Comparison of ENCODE assay signal across 8 mouse cellular contexts in genomic region chr10:75859786-75860470, GRCm38 (mm10). TPM values are rescaled to one million over a fixed set of nuclear protein-coding genes. Genes with fewer than 3 reads are reported as not detected.
DNase-seq lines count a peak whose midpoint lies in the region; ATAC-seq and TF ChIP-seq lines count a peak whose summit lies in the region.
"Not testable (repeated sequence)": the region's sequence is repeated elsewhere in the genome, so short reads cannot be mapped to it uniquely, and the experiment has no call there.

Mif (minus strand) TSS chr10:75860240.

- not testable (repeated sequence) for H3K9me3 ChIP-seq in forebrain, embryonic 11.5 days (ENCODE audit: control insufficient read depth, low read length); heart, embryonic 16.5 days (replicated peaks; ENCODE audit: control insufficient read depth, low read length); liver, embryonic 16.5 days (replicated peaks; ENCODE audit: control insufficient read depth, low read length); neural tube, embryonic 13.5 days

- peak within 1 kb of the TSS; percentile 93 for H3K9ac ChIP-seq in forebrain, embryonic 11.5 days (ENCODE audit: low read length)
- peak within 1 kb of the TSS; percentile 84 for H3K9ac ChIP-seq in heart, embryonic 16.5 days (ENCODE audit: low read length)
- H3K9ac ChIP-seq in liver, embryonic 16.5 days (ENCODE audit: low read depth, low read length), result peak within 1 kb of the TSS; percentile 78
- H3K9ac ChIP-seq in neural tube, embryonic 13.5 days, result peak within 1 kb of the TSS; percentile 93

- H3K4me2 ChIP-seq in forebrain, embryonic 11.5 days (ENCODE audit: low read depth, low read length, severe bottlenecking), result peak within 1 kb of the TSS; percentile 78
- peak within 1 kb of the TSS; percentile 83 for H3K4me2 ChIP-seq in heart, embryonic 16.5 days (ENCODE audit: low read depth, low read length)
- peak within 1 kb of the TSS; percentile 85 for H3K4me2 ChIP-seq in liver, embryonic 16.5 days (ENCODE audit: low read depth, low read length)
- peak within 1 kb of the TSS; percentile 71 for H3K4me2 ChIP-seq in neural tube, embryonic 13.5 days

- TF ChIP-seq POLR2A in testis, adult 2 months (IDR thresholded peaks at IDR 0.05; ENCODE audit: control insufficient read depth, low read depth, low read length), result peak; percentile 89

- peak; percentile 97 for ATAC-seq in forebrain, embryonic 11.5 days (replicated peaks; ENCODE audit: low FRiP score)
- peak; percentile 97 for ATAC-seq in heart, embryonic 16.5 days (replicated peaks; ENCODE audit: extremely low read depth, insufficient read depth, low FRiP score)
- ATAC-seq in liver, embryonic 16.5 days (ENCODE audit: low read depth), result peak; percentile 94
- peak; percentile 97 for ATAC-seq in neural tube, embryonic 13.5 days (ENCODE audit: low read depth)

- H3K4me3 ChIP-seq in forebrain, embryonic 11.5 days (ENCODE audit: low read depth, low read length), result peak within 1 kb of the TSS; percentile 68
- H3K4me3 ChIP-seq in heart, embryonic 16.5 days (ENCODE audit: low read length), result peak within 1 kb of the TSS; percentile 61
- H3K4me3 ChIP-seq in liver, embryonic 16.5 days (ENCODE audit: low read depth, low read length), result peak within 1 kb of the TSS; percentile 72
- H3K4me3 ChIP-seq in neural tube, embryonic 13.5 days, result peak within 1 kb of the TSS; percentile 79
- peak within 1 kb of the TSS; percentile 92 for H3K4me3 ChIP-seq in testis, adult 2 months (ENCODE audit: control insufficient read depth, low read depth, low read length)

- H3K27ac ChIP-seq in forebrain, embryonic 11.5 days (ENCODE audit: low read depth, low read length), result peak within 1 kb of the TSS; percentile 79
- H3K27ac ChIP-seq in heart, embryonic 16.5 days (ENCODE audit: low read length), result peak within 1 kb of the TSS; percentile 93
- peak within 1 kb of the TSS; percentile 90 for H3K27ac ChIP-seq in liver, embryonic 16.5 days (ENCODE audit: low read length)
- H3K27ac ChIP-seq in neural tube, embryonic 13.5 days (replicated peaks), result peak within 1 kb of the TSS; percentile 97
- H3K27ac ChIP-seq in testis, adult 2 months (ENCODE audit: control insufficient read depth, insufficient read depth, low read depth, low read length), result peak within 1 kb of the TSS; percentile 86

- DNase-seq in CD8-positive naive resting alpha-beta T cell, adult 2 months (ENCODE audit: low read depth in 2 of 2, low spot score in 2 of 2), result peak; percentile 78 to 87
- peak; percentile 82 for DNase-seq in c-Kit-positive CD71-negative TER-119-negative erythroid progenitor cells, embryonic 14.5 days (ENCODE audit: low read depth)
- DNase-seq in forebrain, embryonic 11.5 days (ENCODE audit: low spot score), result peak; percentile 97
- peak; percentile 91 to 94 for DNase-seq in kidney, postnatal 4 days

- peaks cover 11% of the 10 kb centered on the region for H3K4me1 ChIP-seq in forebrain, embryonic 11.5 days (replicated peaks; ENCODE audit: control insufficient read depth, insufficient read depth, low read length)
- peaks cover 26% of the 10 kb centered on the region for H3K4me1 ChIP-seq in heart, embryonic 16.5 days (ENCODE audit: control insufficient read depth, insufficient read depth, low read length)
- H3K4me1 ChIP-seq in liver, embryonic 16.5 days (ENCODE audit: control insufficient read depth, low read depth, low read length), result peaks cover 25% of the 10 kb centered on the region
- peaks cover 36% of the 10 kb centered on the region for H3K4me1 ChIP-seq in neural tube, embryonic 13.5 days (replicated peaks)
- H3K4me1 ChIP-seq in testis, adult 2 months (ENCODE audit: control insufficient read depth, insufficient read depth, low read length), result not testable (repeated sequence)

- not testable (repeated sequence) for H3K27me3 ChIP-seq in forebrain, embryonic 11.5 days (ENCODE audit: control insufficient read depth, insufficient read depth, low read length); heart, embryonic 16.5 days (ENCODE audit: control insufficient read depth, insufficient read depth, low read length); liver, embryonic 16.5 days (ENCODE audit: control insufficient read depth, insufficient read depth, low read depth, low read length); neural tube, embryonic 13.5 days; testis, adult 2 months (ENCODE audit: control insufficient read depth, insufficient read depth, low read length)

- not testable (repeated sequence) for H3K36me3 ChIP-seq in forebrain, embryonic 11.5 days (ENCODE audit: control insufficient read depth, insufficient read depth, low read length); liver, embryonic 16.5 days (ENCODE audit: control insufficient read depth, insufficient read depth); testis, adult 2 months (ENCODE audit: control insufficient read depth, insufficient read depth, low read length)
- H3K36me3 ChIP-seq in heart, embryonic 16.5 days (ENCODE audit: control insufficient read depth, insufficient read depth), result peaks cover 14% of the 10 kb centered on the region
- H3K36me3 ChIP-seq in neural tube, embryonic 13.5 days, result peaks cover 20% of the 10 kb centered on the region

- whole genome bisulfite sequencing in forebrain, embryonic 11.5 days, result 0% methylated on average over 39 of the region's 46 CpGs
- WGBS in heart, embryonic 16.5 days, result under 1% methylated on average over 41 of the region's 46 CpGs
- 1% methylated on average over 44 of the region's 46 CpGs for WGBS in liver, embryonic 16.5 days (ENCODE audit: insufficient replicate concordance)
- under 1% methylated on average over 46 of the region's 46 CpGs for WGBS in neural tube, embryonic 13.5 days

- 0 out of 2 replicates have a peak, but pooled peaks have one; percentile 0 for TF ChIP-seq CTCF in testis, adult 2 months (IDR thresholded peaks at IDR 0.05; ENCODE audit: control insufficient read depth, insufficient read depth, insufficient replicate concordance, low read depth, low read length)

RNA-seq across cellular contexts. Expression of gene Mif, which starts in this region (rescaled TPM):
- 2,277 and 2,481 TPM in 2 replicates for polyA plus RNA-seq in forebrain, embryonic 11.5 days (2014; fragmentation: Nextera tagmentation; extraction: Ambion mirVana)
- polyA plus RNA-seq in heart, embryonic 16.5 days (2015; fragmentation: Nextera tagmentation; extraction: Ambion mirVana), result 1,867 and 2,124 TPM in 2 replicates
- 906 and 964 TPM in 2 replicates for polyA plus RNA-seq in liver, embryonic 16.5 days (2015; fragmentation: Nextera tagmentation; extraction: Ambion mirVana)
- 1,679 and 1,725 TPM in 2 replicates for polyA plus RNA-seq in neural tube, embryonic 13.5 days (2015; fragmentation: Nextera tagmentation; extraction: Ambion mirVana)
- 261 and 275 TPM in 2 replicates for polyA plus RNA-seq in testis, adult 2 months (2012; rRNA removed)

Comparison
In these comparisons a context has a peak if more than half of its experiments do, and no peak if none do; other contexts are left out.
1. Peak in every context shown above with its lines: DNase-seq, ATAC-seq, H3K4me3 ChIP-seq and H3K27ac ChIP-seq.